Mouse (Mus musculus): ENCODE measurements at regions not wholly inside any gene's neighbourhood (a gene's known extent, or its start where the extent isn't known, plus 50 kb on each side); places are given as distances from the start of the nearest gene placed in this dataset.

GRCm38 (mm10) chr13:59317458-59318005 is 267.5 kb downstream of the Agtpbp1 start:
- intact Hi-C loops (cut with DNase I): no loop called here

- intact Hi-C loops (cut with DNase I): no loop called here
Measured at GRCm38 (mm10) chr13:59315811-59316210, 269.2 kb downstream of the Agtpbp1 start.

- intact Hi-C loops (cut with DNase I): no loop called here
Measured at GRCm38 (mm10) chr13:59314419-59314818, 270.6 kb downstream of the Agtpbp1 start.

- intact Hi-C loops (cut with DNase I): no loop called here
Measured at GRCm38 (mm10) chr13:59313725-59314330, 271.2 kb downstream of the Agtpbp1 start.

GRCm38 (mm10) chr13:59292905-59293304 is 292.1 kb downstream of the Agtpbp1 start:
- intact Hi-C loops (cut with DNase I): no loop called here

GRCm38 (mm10) chr13:59289127-59289526 is 295.9 kb downstream of the Agtpbp1 start:
- intact Hi-C loops (cut with DNase I): no loop called here

- intact Hi-C loops (cut with DNase I): no loop called here
Measured at GRCm38 (mm10) chr13:59281199-59281598, 303.8 kb downstream of the Agtpbp1 start.

GRCm38 (mm10) chr13:59279136-59279535 is 305.9 kb downstream of the Agtpbp1 start:
- intact Hi-C loops (cut with DNase I): no loop called here

GRCm38 (mm10) chr13:59271661-59272060 is 313.4 kb downstream of the Agtpbp1 start:
- intact Hi-C loops (cut with DNase I): no loop called here

GRCm38 (mm10) chr13:59266854-59267253 is 318.2 kb downstream of the Agtpbp1 start:
- intact Hi-C loops (cut with DNase I): no loop called here

GRCm38 (mm10) chr13:59264126-59264525 is 320.9 kb downstream of the Agtpbp1 start:
- intact Hi-C loops (cut with DNase I): no loop called here

- intact Hi-C loops (cut with DNase I): no loop called here
Measured at GRCm38 (mm10) chr13:59261924-59262323, 323.1 kb downstream of the Agtpbp1 start.

- intact Hi-C loops (cut with DNase I): no loop called here
Measured at GRCm38 (mm10) chr13:59255798-59256435, 329.1 kb downstream of the Agtpbp1 start.

- intact Hi-C loops (cut with DNase I): no loop called here
Measured at GRCm38 (mm10) chr13:59253667-59254558, 331.1 kb downstream of the Agtpbp1 start.

- intact Hi-C loops (cut with DNase I): no loop called here
Measured at GRCm38 (mm10) chr13:59251252-59252006, 333.6 kb downstream of the Agtpbp1 start.

- intact Hi-C loops (cut with DNase I): no loop called here
Measured at GRCm38 (mm10) chr13:59248411-59248810, 336.6 kb downstream of the Agtpbp1 start.

- intact Hi-C loops (cut with DNase I): no loop called here
Measured at GRCm38 (mm10) chr13:59246984-59247537, 338.0 kb downstream of the Agtpbp1 start.

- intact Hi-C loops (cut with DNase I): no loop called here
Measured at GRCm38 (mm10) chr13:59246070-59246469, 339.0 kb downstream of the Agtpbp1 start.

GRCm38 (mm10) chr13:59244622-59245021 is 340.4 kb downstream of the Agtpbp1 start:
- intact Hi-C loops (cut with DNase I): no loop called here

GRCm38 (mm10) chr13:59242671-59243070 is 342.4 kb downstream of the Agtpbp1 start:
- intact Hi-C loops (cut with DNase I): no loop called here

- intact Hi-C loops (cut with DNase I): no loop called here
Measured at GRCm38 (mm10) chr13:59238696-59239095, 346.3 kb downstream of the Agtpbp1 start.
